Mouse (Mus musculus) bone marrow, adult 2 months (tissue): ENCODE measurements around the gene Cd244a.

Experiments used
- CTCF ChIP-seq: fragments of 200-500 bp; IDR thresholded peaks from 2 replicates; pipeline ENCODE4 v1.5.1; 2011; ENCODE audit warnings: low read length, control low read depth; ENCODE audit not compliant: control insufficient read depth, insufficient read depth
- POLR2A ChIP-seq: fragments of 200-500 bp; IDR thresholded peaks from 2 replicates; pipeline ENCODE4 v1.6.1; 2011; ENCODE audit warnings: low read depth, mild to moderate bottlenecking, control low read depth, low read length, borderline replicate concordance; ENCODE audit not compliant: control insufficient read depth

DNA sequence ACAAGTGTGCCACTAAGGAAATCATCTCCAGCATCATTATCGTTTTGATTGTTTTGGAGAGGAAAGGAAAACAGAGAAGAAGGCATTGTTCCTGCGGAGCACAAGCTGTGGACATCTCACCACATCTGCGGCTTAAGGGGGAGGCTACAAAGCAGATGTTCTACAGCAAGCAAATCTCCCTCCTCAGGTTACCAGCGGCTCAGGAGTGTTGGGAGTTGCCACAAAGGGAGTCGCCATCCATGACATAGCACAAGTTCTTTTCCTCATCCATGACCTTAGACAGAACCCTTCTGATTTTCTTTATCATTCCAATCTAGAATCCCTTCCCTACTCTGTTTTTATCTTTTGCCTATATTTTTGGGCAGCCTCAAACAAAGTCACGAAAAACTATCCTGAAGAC is 76.7 kb downstream of the Cd244a start:
- no peak for TF ChIP-seq CTCF
- no peak for TF ChIP-seq POLR2A
